Mouse (Mus musculus): ENCODE results near the gene Gm20388. TPM values are rescaled to one million over a fixed set of nuclear protein-coding genes. Genes with fewer than 3 reads are reported as not detected.
A peak's percentile ranks its signal among the peaks of the same experiment; 100 is the strongest.

The Gm20388 gene
- polyA plus RNA-seq, 1 experiment from 2014 or later, result 5.3 TPM

DNA sequence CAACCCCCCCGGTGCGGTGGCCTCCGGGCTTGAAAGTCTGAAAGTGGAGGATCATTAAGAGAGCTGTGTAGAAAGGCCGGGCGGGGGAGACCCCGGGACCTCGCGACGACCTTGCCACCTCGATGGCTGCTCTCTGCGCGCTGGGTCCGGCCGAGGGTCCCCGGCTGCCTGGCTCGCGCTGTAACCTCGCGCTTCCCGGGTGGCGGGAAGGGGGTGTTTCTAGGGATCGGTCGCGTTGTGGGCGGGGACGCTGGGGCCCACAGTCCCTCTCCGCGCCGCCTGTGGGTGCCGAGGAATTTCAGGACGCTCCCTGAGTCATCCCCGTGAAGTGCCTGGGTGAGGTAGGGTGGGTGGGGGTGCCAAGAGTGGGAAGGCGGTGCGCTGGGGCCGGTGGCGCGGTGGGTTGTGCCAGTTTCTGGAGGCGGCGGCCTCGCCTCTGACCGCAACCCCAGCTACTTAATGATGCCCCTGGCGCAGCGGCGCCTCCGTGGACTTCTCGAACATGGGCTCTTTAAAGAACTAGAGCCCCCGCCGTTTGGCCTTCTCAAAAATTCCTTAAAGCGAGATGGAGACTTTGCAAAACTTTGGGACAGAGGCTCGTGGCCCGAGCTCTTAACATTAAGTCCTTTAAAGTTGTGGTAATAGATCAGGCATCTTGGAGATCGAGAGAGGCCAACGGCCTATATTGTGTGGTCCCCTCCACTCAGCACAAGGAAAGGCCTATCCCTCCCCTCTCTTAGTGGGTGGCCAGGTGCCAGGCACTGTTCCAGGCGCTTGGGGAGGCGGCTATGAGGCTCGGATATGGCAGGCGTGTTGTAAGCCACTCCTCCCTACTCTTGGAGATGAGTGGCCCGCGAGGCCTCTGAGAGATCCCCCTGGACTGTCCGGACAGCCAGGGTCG lies 625.9 kb downstream of the Gm20388 start:
- Histone ChIP-seq H3K4me1 (replicated peaks; ENCODE audit: control insufficient read depth, insufficient read depth, low read length) (peaks cover 88% of the 10 kb centered on the region), H3K9ac (ENCODE audit: low read depth, low read length) (peak overlapping the region; percentile 89), H3K4me2 (peak overlapping the region; percentile 100), H3K4me3 (ENCODE audit: low read depth, low read length) (peak overlapping the region; percentile 81), H3K27me3 (replicated peaks; ENCODE audit: control insufficient read depth, insufficient read depth, low read length) (no peaks in the 10 kb centered on the region), H3K9me3 (ENCODE audit: control insufficient read depth, low read length) (no peaks in the 10 kb centered on the region), H3K36me3 (ENCODE audit: control insufficient read depth, insufficient read depth, low read length) (no peaks in the 10 kb centered on the region), H3K27ac (ENCODE audit: low read depth, low read length) (peak overlapping the region; percentile 93)
- peak; percentile 33 for ATAC-seq (replicated peaks; ENCODE audit: low FRiP score)
- under 1% methylated on average over 58 of the region's 61 CpGs for WGBS
- DNase-seq (ENCODE audit: low spot score), result no peak

DNA sequence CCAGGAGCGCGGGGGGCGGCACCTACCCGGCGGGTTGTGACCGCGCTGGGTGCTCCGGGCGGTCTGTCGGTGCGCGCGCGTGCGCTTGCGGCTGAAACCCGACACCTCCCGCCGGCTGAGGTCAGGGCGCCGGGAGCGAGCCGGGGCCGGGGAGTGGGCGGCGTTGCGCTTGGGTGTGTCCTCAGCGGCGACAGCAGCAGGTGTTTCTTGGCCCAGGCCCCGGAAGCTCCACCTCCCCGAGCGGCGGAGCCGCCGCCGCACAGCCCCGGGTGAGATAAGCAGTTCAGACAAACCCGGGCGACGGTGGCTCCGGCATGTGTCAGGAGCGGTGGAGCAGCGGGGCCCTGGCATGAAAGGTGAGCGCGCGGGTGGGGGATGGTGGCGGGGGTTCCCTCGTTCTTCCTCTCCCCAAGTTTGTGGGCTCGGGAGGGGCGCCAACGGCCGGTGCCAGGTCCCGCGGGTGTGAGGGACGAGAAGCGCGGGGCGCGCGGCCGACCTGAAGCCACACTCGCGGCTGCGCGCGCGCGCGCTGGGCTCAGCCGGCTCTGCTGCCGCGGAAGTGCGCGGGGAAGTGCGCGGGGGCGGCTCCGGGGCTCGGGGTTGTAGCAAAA lies 626.7 kb downstream of the Gm20388 start:
- peak; percentile 77 for ATAC-seq (replicated peaks; ENCODE audit: low FRiP score)
- Histone ChIP-seq H3K27ac (ENCODE audit: low read depth, low read length) (peak overlapping the region; percentile 93), H3K4me3 (ENCODE audit: low read depth, low read length) (peak overlapping the region; percentile 81), H3K9ac (ENCODE audit: low read depth, low read length) (peak overlapping the region; percentile 89), H3K9me3 (ENCODE audit: control insufficient read depth, low read length) (no peaks in the 10 kb centered on the region), H3K36me3 (ENCODE audit: control insufficient read depth, insufficient read depth, low read length) (no peaks in the 10 kb centered on the region), H3K4me2 (peak overlapping the region; percentile 100), H3K27me3 (replicated peaks; ENCODE audit: control insufficient read depth, insufficient read depth, low read length) (no peaks in the 10 kb centered on the region), H3K4me1 (replicated peaks; ENCODE audit: control insufficient read depth, insufficient read depth, low read length) (peaks cover 88% of the 10 kb centered on the region)
- WGBS, result under 1% methylated on average over 79 of the region's 79 CpGs
- peak; percentile 92 for DNase-seq (ENCODE audit: low spot score)

DNA sequence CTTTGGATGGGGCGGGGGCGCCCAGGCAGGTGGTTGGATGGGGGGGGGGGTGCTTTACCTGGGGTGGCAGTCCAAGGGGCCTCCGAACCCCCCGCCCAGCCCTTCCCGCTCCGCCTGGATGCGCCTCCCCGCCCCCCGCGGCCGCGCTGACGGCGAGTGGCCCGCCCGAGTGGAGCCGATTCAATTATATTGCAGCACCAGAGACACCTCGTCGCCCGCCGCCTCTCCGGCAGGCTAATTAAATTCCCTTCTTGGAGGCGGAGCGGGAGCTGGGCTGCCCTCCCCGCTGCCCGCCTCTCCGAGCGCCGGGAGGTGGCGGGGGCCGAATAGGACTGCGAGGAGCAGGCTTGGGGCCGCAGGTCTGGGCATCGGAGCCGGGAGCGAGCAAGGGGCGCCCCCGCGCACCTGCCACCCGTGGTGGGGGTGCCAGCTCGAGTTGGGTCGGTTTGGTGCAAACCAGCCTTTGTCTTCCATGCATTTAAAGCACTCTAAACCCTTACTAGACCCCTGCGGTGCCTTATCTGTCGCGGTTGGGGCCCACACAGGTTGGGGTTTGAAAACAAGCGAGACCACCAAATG lies 627.3 kb downstream of the Gm20388 start:
- WGBS, result under 1% methylated on average over 33 of the region's 46 CpGs
- Histone ChIP-seq H3K4me2 (peak overlapping the region; percentile 100), H3K4me3 (ENCODE audit: low read depth, low read length) (peak overlapping the region; percentile 81), H3K36me3 (ENCODE audit: control insufficient read depth, insufficient read depth, low read length) (no peaks in the 10 kb centered on the region), H3K27ac (ENCODE audit: low read depth, low read length) (peak overlapping the region; percentile 93), H3K9ac (ENCODE audit: low read depth, low read length) (peak overlapping the region; percentile 89), H3K27me3 (replicated peaks; ENCODE audit: control insufficient read depth, insufficient read depth, low read length) (no peaks in the 10 kb centered on the region), H3K9me3 (ENCODE audit: control insufficient read depth, low read length) (no peaks in the 10 kb centered on the region), H3K4me1 (replicated peaks; ENCODE audit: control insufficient read depth, insufficient read depth, low read length) (peaks cover 88% of the 10 kb centered on the region)
- ATAC-seq (replicated peaks; ENCODE audit: low FRiP score) (no peak), DNase-seq (ENCODE audit: low spot score) (peak; percentile 72)

DNA sequence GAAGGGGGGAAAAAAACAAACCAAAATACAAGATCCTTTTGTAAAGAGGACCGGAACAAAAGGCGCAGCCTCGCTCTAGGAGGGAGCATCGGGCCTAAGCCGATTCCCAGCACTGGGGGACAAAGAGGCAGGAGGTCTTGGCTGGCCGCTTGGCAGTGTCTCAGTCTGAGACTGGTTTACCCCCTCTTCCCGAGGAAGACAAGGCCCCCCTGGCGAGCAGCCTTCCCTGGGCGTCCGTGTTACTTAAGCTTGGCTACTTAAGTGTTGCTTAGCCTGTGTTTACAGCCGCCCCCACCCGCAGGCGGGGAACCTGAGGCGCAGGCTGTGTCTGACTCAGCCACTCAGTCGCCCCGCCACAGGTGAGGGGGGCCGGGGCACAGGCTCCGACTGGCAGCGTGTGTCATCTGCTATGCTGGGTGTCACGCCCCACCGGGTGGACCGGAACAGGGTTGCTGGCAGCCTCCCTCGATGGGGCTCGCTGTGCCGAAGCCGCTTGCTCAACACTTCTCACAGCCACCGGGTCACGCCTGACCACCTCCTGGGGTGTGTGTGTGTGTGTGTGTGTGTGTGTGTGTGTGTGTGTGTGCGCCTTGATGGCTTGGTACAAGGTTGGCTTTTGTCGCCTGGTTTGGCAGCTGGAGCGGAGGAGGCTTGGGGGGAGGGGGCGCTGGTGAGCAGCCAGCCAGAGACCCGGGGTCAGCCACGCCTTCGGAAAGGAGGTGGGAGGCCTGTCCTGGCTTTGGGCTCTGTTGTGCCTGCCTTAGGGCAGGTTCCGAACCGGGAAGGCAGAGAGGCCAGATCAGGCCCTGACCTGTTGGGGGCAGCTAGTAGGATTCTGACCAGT lies 628.0 kb downstream of the Gm20388 start:
- WGBS, result 2% methylated on average over 37 of the region's 37 CpGs
- Histone ChIP-seq H3K36me3 (ENCODE audit: control insufficient read depth, insufficient read depth, low read length) (no peaks in the 10 kb centered on the region), H3K27ac (ENCODE audit: low read depth, low read length) (peak overlapping the region; percentile 93), H3K4me1 (replicated peaks; ENCODE audit: control insufficient read depth, insufficient read depth, low read length) (peaks cover 88% of the 10 kb centered on the region), H3K4me3 (ENCODE audit: low read depth, low read length) (peak overlapping the region; percentile 81), H3K4me2 (peak overlapping the region; percentile 100), H3K9ac (ENCODE audit: low read depth, low read length) (peak overlapping the region; percentile 89), H3K9me3 (ENCODE audit: control insufficient read depth, low read length) (no peaks in the 10 kb centered on the region), H3K27me3 (replicated peaks; ENCODE audit: control insufficient read depth, insufficient read depth, low read length) (no peaks in the 10 kb centered on the region)
- peak; percentile 74 for DNase-seq (ENCODE audit: low spot score)
- ATAC-seq (replicated peaks; ENCODE audit: low FRiP score), result 0 out of 2 replicates have a peak, but pooled peaks have one; percentile 2

DNA sequence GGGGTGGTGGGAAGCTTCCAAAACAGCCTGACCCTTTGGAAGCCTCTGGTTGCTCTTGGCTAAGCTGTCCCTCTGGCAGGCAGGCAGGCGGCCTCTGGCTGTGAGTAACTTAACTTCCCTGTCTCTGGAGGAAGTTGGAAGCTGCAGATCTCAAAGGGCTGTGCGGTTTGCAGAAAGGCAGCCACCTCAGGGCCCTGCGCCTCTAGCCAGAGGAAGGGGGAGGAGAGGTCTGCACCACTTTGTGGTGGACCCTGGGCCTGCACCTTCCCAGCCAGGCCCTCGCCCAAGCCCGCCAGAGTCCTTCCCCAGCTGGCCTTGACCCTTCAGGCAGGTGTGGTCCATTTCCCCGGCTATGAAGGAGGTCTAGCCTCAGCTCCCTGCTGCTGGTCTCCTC lies 628.7 kb downstream of the Gm20388 start:
- ATAC-seq (replicated peaks; ENCODE audit: low FRiP score) (no peak), DNase-seq (ENCODE audit: low spot score) (no peak)
- Histone ChIP-seq H3K4me3 (ENCODE audit: low read depth, low read length) (peak overlapping the region; percentile 81), H3K9me3 (ENCODE audit: control insufficient read depth, low read length) (no peaks in the 10 kb centered on the region), H3K27ac (ENCODE audit: low read depth, low read length) (peak overlapping the region; percentile 93), H3K36me3 (ENCODE audit: control insufficient read depth, insufficient read depth, low read length) (no peaks in the 10 kb centered on the region), H3K4me1 (replicated peaks; ENCODE audit: control insufficient read depth, insufficient read depth, low read length) (peaks cover 87% of the 10 kb centered on the region), H3K9ac (ENCODE audit: low read depth, low read length) (peak overlapping the region; percentile 89), H3K4me2 (peak overlapping the region; percentile 100), H3K27me3 (replicated peaks; ENCODE audit: control insufficient read depth, insufficient read depth, low read length) (no peaks in the 10 kb centered on the region)
- WGBS, result 12% methylated on average over 6 of the region's 6 CpGs

DNA sequence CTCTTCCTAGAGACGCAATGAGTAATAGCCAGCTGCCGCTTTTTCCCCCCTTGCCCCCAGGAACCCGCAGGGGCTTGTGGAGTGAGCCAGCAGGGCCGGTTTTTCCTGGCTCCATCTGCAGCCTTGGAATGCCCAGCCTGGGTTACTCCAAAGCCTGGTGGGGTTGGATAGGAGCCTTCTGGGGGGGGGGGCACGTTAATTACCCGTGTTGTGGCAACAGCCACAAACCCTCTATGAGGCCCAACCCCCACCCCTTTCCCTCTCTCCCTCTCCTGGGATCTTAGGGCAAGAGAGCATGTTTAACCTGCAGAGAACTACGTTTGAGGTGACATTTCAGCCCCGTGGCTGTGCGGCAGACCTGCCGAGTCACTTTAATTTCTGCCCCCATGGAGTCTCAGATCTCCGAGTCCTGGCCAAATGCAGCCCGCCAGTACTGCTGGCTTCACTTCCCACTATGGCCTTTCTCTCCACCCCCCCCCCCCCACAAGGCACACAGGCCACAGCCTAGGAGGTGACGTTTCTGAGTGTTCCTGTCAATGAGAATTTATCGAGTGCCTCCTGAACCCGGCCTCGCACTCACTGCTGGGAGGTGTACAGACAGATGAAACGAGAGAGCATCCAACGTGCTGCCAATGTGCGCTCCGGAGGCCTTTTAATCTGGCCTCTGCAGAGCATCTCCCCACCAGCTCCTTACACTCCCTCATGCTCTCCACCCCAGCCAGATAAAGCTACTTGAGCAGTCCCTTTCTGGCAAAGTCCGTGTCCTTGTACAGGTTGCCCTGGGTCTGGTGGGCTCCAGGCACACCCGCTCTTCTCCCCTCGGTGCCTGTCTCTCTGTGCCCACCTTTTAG lies 629.4 kb downstream of the Gm20388 start:
- peak; percentile 77 for ATAC-seq (replicated peaks; ENCODE audit: low FRiP score)

DNA sequence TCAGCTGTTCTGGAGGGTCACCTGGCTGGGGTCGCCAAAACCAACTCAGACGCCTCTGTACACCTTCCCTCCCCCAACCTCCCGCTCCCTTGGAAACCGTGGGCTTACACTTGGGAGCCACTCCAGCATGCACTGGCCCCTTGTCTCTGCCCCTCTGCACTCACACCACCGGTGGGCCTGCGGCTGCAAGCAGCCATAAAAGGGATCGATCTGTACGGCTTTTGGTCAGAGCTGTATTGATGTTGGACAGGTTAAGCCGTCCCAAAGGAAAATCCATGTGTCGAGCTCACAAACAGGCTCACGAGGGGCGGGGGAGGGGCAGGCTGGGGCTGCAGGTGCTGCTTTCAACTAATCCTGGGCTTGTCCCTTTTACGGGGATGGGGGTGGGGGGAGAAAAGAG lies 632.4 kb downstream of the Gm20388 start:
- peak overlapping the region; percentile 2; the same call in 1 of the 2 replicates for H3K27ac ChIP-seq (ENCODE audit: low read depth, low read length)
- peaks cover 92% of the 10 kb centered on the region for H3K4me1 ChIP-seq (replicated peaks; ENCODE audit: control insufficient read depth, insufficient read depth, low read length)
- WGBS, result 48% methylated on average over 13 of the region's 13 CpGs
- DNase-seq (ENCODE audit: low spot score) (no peak), ATAC-seq (replicated peaks; ENCODE audit: low FRiP score) (no peak)
- H3K9me3 ChIP-seq (ENCODE audit: control insufficient read depth, low read length), result no peaks in the 10 kb centered on the region
- H3K27me3 ChIP-seq (replicated peaks; ENCODE audit: control insufficient read depth, insufficient read depth, low read length), result no peaks in the 10 kb centered on the region
- no peak overlapping the region for H3K4me3 ChIP-seq (ENCODE audit: low read depth, low read length)
- H3K4me2 ChIP-seq, result peak overlapping the region; percentile 37
- H3K36me3 ChIP-seq (ENCODE audit: control insufficient read depth, insufficient read depth, low read length), result no peaks in the 10 kb centered on the region; the same call in 1 of the 2 replicates
- no peak overlapping the region for H3K9ac ChIP-seq (ENCODE audit: low read depth, low read length)

More for the DNA sequence above, 629.4 kb downstream of the Gm20388 start:
- WGBS, result 9% methylated on average over 23 of the region's 23 CpGs
- Histone ChIP-seq H3K4me2 (peak overlapping the region; percentile 100), H3K4me3 (ENCODE audit: low read depth, low read length) (peak overlapping the region; percentile 81), H3K9ac (ENCODE audit: low read depth, low read length) (peak overlapping the region; percentile 89), H3K4me1 (replicated peaks; ENCODE audit: control insufficient read depth, insufficient read depth, low read length) (peaks cover 87% of the 10 kb centered on the region), H3K27ac (ENCODE audit: low read depth, low read length) (peak overlapping the region; percentile 93), H3K27me3 (replicated peaks; ENCODE audit: control insufficient read depth, insufficient read depth, low read length) (no peaks in the 10 kb centered on the region), H3K36me3 (ENCODE audit: control insufficient read depth, insufficient read depth, low read length) (no peaks in the 10 kb centered on the region), H3K9me3 (ENCODE audit: control insufficient read depth, low read length) (no peaks in the 10 kb centered on the region)
- DNase-seq (ENCODE audit: low spot score), result peak; percentile 61
